ENCODE assay signal across 14 mouse cellular contexts in genomic region chr13:64526515-64527285, GRCm38 (mm10). TPM values are rescaled to one million over a fixed set of nuclear protein-coding genes. Genes with fewer than 3 reads are reported as not detected.
DNase-seq lines count a peak whose midpoint lies in the region; ATAC-seq and TF ChIP-seq lines count a peak whose summit lies in the region.
"Had no signal": no experiment of that assay in that cellular context is flagged by ENCODE, and none has a peak within 500 bp of the region (broad histone marks: within the 10 kb centered on the region; RNA-seq: fewer than 3 reads in every experiment).

No protein-coding gene starts in this region.

- H3K9me3 ChIP-seq in forebrain, embryonic 12.5 days = no peaks in the 10 kb centered on the region
- no peaks in the 10 kb centered on the region for H3K9me3 ChIP-seq in midbrain, embryonic 16.5 days (replicated peaks; ENCODE audit: control insufficient read depth, low read length, poor library complexity, severe bottlenecking)
- H3K9me3 ChIP-seq in liver, embryonic 12.5 days (replicated peaks) = no peaks in the 10 kb centered on the region
- H3K9me3 ChIP-seq in intestine, embryonic 15.5 days = no peaks in the 10 kb centered on the region
- H3K9me3 ChIP-seq: G1E had no signal

- TF ChIP-seq CTCF in brain, embryonic 14.5 days (IDR thresholded peaks at IDR 0.05; ENCODE audit: borderline replicate concordance, extremely low read depth, insufficient read depth, insufficient read length) = no peak

- H3K9ac ChIP-seq in forebrain, embryonic 12.5 days = no peak overlapping the region
- H3K9ac ChIP-seq in midbrain, embryonic 16.5 days (ENCODE audit: low read depth, low read length) = no peak overlapping the region
- no peak overlapping the region for H3K9ac ChIP-seq in liver, embryonic 12.5 days
- H3K9ac ChIP-seq in intestine, embryonic 15.5 days = no peak overlapping the region

- H3K36me3 ChIP-seq in forebrain, embryonic 12.5 days (replicated peaks) = no peaks in the 10 kb centered on the region
- no peaks in the 10 kb centered on the region for H3K36me3 ChIP-seq in midbrain, embryonic 16.5 days (ENCODE audit: control insufficient read depth, insufficient read depth, low read length)
- H3K36me3 ChIP-seq in liver, embryonic 12.5 days = no peaks in the 10 kb centered on the region
- no peaks in the 10 kb centered on the region for H3K36me3 ChIP-seq in intestine, embryonic 15.5 days
- H3K36me3 ChIP-seq: G1E had no signal

- H3K4me1 ChIP-seq in forebrain, embryonic 12.5 days = peaks cover 4% of the 10 kb centered on the region; the same call in 1 of the 2 replicates
- H3K4me1 ChIP-seq in midbrain, embryonic 16.5 days (ENCODE audit: control insufficient read depth, insufficient read depth, low read length) = peaks cover 2% of the 10 kb centered on the region; the same call in 1 of the 2 replicates
- no peaks in the 10 kb centered on the region for H3K4me1 ChIP-seq in liver, embryonic 12.5 days
- H3K4me1 ChIP-seq in intestine, embryonic 15.5 days (replicated peaks) = no peaks in the 10 kb centered on the region

- no peak overlapping the region for H3K4me3 ChIP-seq in forebrain, embryonic 12.5 days (replicated peaks)
- no peak overlapping the region for H3K4me3 ChIP-seq in midbrain, embryonic 16.5 days (ENCODE audit: low read depth, low read length)
- no peak overlapping the region for H3K4me3 ChIP-seq in liver, embryonic 12.5 days
- H3K4me3 ChIP-seq in intestine, embryonic 15.5 days (replicated peaks) = no peak overlapping the region

- WGBS in forebrain, embryonic 12.5 days = 75% methylated on average over 15 of the region's 15 CpGs
- WGBS in midbrain, embryonic 16.5 days = 65% methylated on average over 15 of the region's 15 CpGs
- 76% methylated on average over 15 of the region's 15 CpGs for WGBS in liver, embryonic 12.5 days (ENCODE audit: insufficient replicate concordance)
- WGBS in intestine, embryonic 15.5 days = 84% methylated on average over 15 of the region's 15 CpGs

- H3K4me2 ChIP-seq in forebrain, embryonic 12.5 days = no peak overlapping the region
- no peak overlapping the region for H3K4me2 ChIP-seq in midbrain, embryonic 16.5 days (ENCODE audit: low read length)
- no peak overlapping the region for H3K4me2 ChIP-seq in liver, embryonic 12.5 days
- no peak overlapping the region for H3K4me2 ChIP-seq in intestine, embryonic 15.5 days (replicated peaks)

- H3K27me3 ChIP-seq in forebrain, embryonic 12.5 days = no peaks in the 10 kb centered on the region
- H3K27me3 ChIP-seq in midbrain, embryonic 16.5 days (ENCODE audit: control insufficient read depth, insufficient read depth, low read depth, low read length) = no peaks in the 10 kb centered on the region
- H3K27me3 ChIP-seq in liver, embryonic 12.5 days (replicated peaks) = no peaks in the 10 kb centered on the region
- no peaks in the 10 kb centered on the region for H3K27me3 ChIP-seq in intestine, embryonic 15.5 days (replicated peaks)

- peak; percentile 36; the same call in 1 of the 2 replicates for ATAC-seq in forebrain, embryonic 12.5 days (ENCODE audit: low FRiP score)
- peak; percentile 84 for ATAC-seq in midbrain, embryonic 16.5 days
- ATAC-seq in liver, embryonic 12.5 days = no peak
- no peak for ATAC-seq in intestine, embryonic 15.5 days

- peak; percentile 91 for DNase-seq in brain, embryonic 14.5 days (ENCODE audit: low read depth)
- DNase-seq in layer of hippocampus, adult 18-20 months (ENCODE audit: low spot score in 2 of 2) = peak; percentile 19 to 43
- no peak for DNase-seq in thymus, adult 18-20 months
- DNase-seq: adrenal gland, adult 8-10 months; spleen, adult 18-20 months had no signal

- no peak for TF ChIP-seq POLR2A in brain, embryonic 14.5 days (IDR thresholded peaks at IDR 0.05; ENCODE audit: borderline replicate concordance, extremely low read depth, insufficient read depth, insufficient read length, poor library complexity, severe bottlenecking)

- H3K27ac ChIP-seq in forebrain, embryonic 12.5 days = peak overlapping the region; percentile 61; the same call in 1 of the 2 replicates
- H3K27ac ChIP-seq in midbrain, embryonic 16.5 days (ENCODE audit: low read length) = no peak overlapping the region
- no peak overlapping the region for H3K27ac ChIP-seq in liver, embryonic 12.5 days
- H3K27ac ChIP-seq in intestine, embryonic 15.5 days = no peak overlapping the region

RNA-seq across cellular contexts. Expression of gene Fam240b, which starts 29.1 kb away (rescaled TPM):
- polyA plus RNA-seq in brain, embryonic 14.5 days (2012; rRNA removed) = not detected in 2 replicates
- not detected in 2 replicates for polyA plus RNA-seq in forebrain, embryonic 12.5 days (2016; fragmentation: Nextera tagmentation; extraction: Ambion mirVana)
- total RNA-seq in layer of hippocampus, adult 18-20 months (2021) = not detected
- 0.16 TPM in 1 of 2 replicates, not detected in the other for polyA plus RNA-seq in midbrain, embryonic 16.5 days (2015; fragmentation: Nextera tagmentation; extraction: Ambion mirVana)
- not detected in 2 replicates for polyA plus RNA-seq in liver, embryonic 12.5 days (2016; fragmentation: Nextera tagmentation; extraction: Ambion mirVana)
- not detected in 2 replicates for polyA plus RNA-seq in intestine, embryonic 15.5 days (2015; fragmentation: Nextera tagmentation; extraction: Ambion mirVana)
- total RNA-seq: adrenal gland, adult 8-10 months; G1E; layer of hippocampus, postnatal 14 days; megakaryocyte-erythroid progenitor cell, adult 5-6 weeks had no signal
- polyA plus RNA-seq: G1E; liver, embryonic 16.5 days; urinary bladder, adult 2 months had no signal

Comparison
In these comparisons a context has a peak if more than half of its experiments do, and no peak if none do; other contexts are left out.
1. DNase-seq: peak in brain, embryonic 14.5 days (single experiment) and layer of hippocampus, adult 18-20 months (2 of 2); none in thymus, adult 18-20 months (0 of 2).
2. ATAC-seq: peak in forebrain, embryonic 12.5 days (single experiment) and midbrain, embryonic 16.5 days (single experiment); none in liver, embryonic 12.5 days (single experiment) and intestine, embryonic 15.5 days (single experiment).